Mouse (Mus musculus): Measurements from ENCODE around the gene Lrrc66. TPM values are rescaled to one million over a fixed set of nuclear protein-coding genes. Genes with fewer than 3 reads are reported as not detected.

The Lrrc66 gene
- total RNA-seq, 2 experiments from 2014 or later, result 0.08 TPM; not detected in 1

- DNase-seq (ENCODE audit: low spot score), result no peak
These were observed 63.1 kb downstream of the Lrrc66 start for GRCm38 (mm10) chr5:73569181-73569580.

GRCm38 (mm10) chr5:73566892-73567291, 65.4 kb downstream of the Lrrc66 start:
- intact Hi-C loops (cut with DNase I), result no loop called here
- no peak for DNase-seq (ENCODE audit: low spot score)

More at GRCm38 (mm10) chr5:73569181-73569580, 63.1 kb downstream of the Lrrc66 start:
- intact Hi-C loops (cut with DNase I), result no loop called here

DNA sequence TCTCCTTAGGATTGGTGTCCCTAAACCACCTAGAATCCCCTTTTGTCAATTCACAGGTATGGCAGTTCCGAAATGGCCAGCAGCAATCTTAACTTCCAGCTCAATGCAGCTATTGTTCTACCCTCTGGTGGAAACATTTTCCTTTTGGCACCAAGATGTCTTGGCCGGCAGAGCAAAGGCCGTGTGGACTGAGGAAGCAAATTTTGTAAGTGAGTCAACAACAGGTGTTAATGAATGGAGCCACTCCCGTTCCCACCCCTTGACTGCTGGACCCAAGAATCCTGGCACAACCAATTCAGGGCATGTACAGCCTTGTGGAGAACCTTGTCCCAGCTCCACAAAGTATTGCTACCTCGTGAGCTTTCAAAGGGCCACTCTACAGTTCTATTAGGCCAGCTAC, 66.2 kb downstream of the Lrrc66 start:
- intact Hi-C loops (cut with DNase I), result no loop called here
- DNase-seq (ENCODE audit: low spot score), result no peak

GRCm38 (mm10) chr5:73564038-73564437, 68.3 kb downstream of the Lrrc66 start:
- DNase-seq (ENCODE audit: low spot score), result peak; percentile 42
- intact Hi-C loops (cut with DNase I), result no loop called here

GRCm38 (mm10) chr5:73558756-73559155, 73.6 kb downstream of the Lrrc66 start:
- intact Hi-C loops (cut with DNase I), result no loop called here
- DNase-seq (ENCODE audit: low spot score), result no peak

DNA sequence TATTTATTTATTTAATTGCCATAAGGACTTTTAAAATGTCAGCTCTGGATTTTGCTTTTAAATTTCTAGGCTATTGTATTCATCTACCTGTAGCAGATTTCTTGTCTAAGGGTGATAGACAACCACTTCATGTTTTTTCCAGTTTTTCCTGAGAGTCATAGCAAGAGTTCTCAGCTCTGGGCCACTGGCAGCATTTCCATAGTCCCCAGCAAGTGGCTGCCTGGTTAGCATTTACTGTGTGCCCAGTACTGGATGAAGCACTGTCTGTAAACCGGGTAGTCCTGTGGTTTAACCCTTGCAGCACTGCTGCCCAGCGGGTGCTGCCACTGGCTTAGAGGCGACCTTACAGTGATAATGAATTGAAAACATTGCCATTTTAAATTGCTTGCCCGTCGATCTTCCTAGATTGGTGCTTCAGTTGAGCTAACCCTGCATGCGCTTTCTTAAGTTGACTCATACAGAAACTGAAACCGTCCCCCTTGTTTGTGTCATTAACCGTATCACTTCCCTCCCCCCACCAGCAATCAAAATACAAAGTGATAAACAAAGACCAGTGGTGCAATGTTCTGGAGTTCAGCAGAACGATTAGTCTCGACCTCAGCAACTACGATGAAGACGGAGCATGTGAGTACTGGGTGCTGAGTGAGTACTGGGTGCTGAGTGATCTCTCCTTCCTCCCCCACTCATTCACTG, 75.4 kb downstream of the Lrrc66 start:
- intact Hi-C loops (cut with DNase I), result no loop called here
- no peak for DNase-seq (ENCODE audit: low spot score)

Other genes starting within 250 kb of the Lrrc66 start
- not detected for gene Cwh43, start 226.5 kb downstream of the Lrrc66 start, total RNA-seq (2021)
- gene Dcun1d4, start 151.5 kb downstream of the Lrrc66 start, total RNA-seq (2021), result 10 to 100 TPM; 14.6 to 16.0 TPM
- 10 to 100 TPM; 88.1 to 93.4 TPM for gene Sgcb, start 15.3 kb upstream of the Lrrc66 start, total RNA-seq (2021)
- under 1 TPM; 0.42 to 0.59 TPM for gene Spata18, start 18.9 kb upstream of the Lrrc66 start, total RNA-seq (2021)